Mouse (Mus musculus): ENCODE results near the gene Cyp4v3. TPM values are rescaled to one million over a fixed set of nuclear protein-coding genes. Genes with fewer than 3 reads are reported as not detected.

Gene Cyp4v3
- total and polyA plus RNA-seq, 2 experiments: 60.2 to 235 TPM

GRCm38 (mm10) chr8:45367154-45367553 lies 34.1 kb upstream of the Cyp4v3 start:
- 91% methylated on average over 1 of the region's 1 CpGs for WGBS
- DNase-seq (ENCODE audit: extremely low read depth, low read depth, low spot score): no peak
- H3K9ac ChIP-seq (ENCODE audit: low read depth, low read length): no peak overlapping the region
- H3K27ac ChIP-seq (replicated peaks; ENCODE audit: insufficient read depth, low read depth, low read length): no peak overlapping the region
- peaks cover 2% of the 10 kb centered on the region; the same call in 1 of the 2 replicates for H3K4me1 ChIP-seq (ENCODE audit: control insufficient read depth, insufficient read depth, low read length)
- no peaks in the 10 kb centered on the region for H3K36me3 ChIP-seq (ENCODE audit: control insufficient read depth, insufficient read depth, low read length)
- TF ChIP-seq CTCF (IDR thresholded peaks at IDR 0.05; ENCODE audit: low read depth, low read length) (no peak), POLR2A (IDR thresholded peaks at IDR 0.05; ENCODE audit: extremely low read depth, insufficient read depth, low read length) (no peak)
- H3K27me3 ChIP-seq (ENCODE audit: control insufficient read depth, insufficient read depth, low read length): no peaks in the 10 kb centered on the region
- no peaks in the 10 kb centered on the region for H3K79me2 ChIP-seq (ENCODE audit: control insufficient read depth, insufficient read depth, low read length)
- H3K4me3 ChIP-seq (ENCODE audit: insufficient read depth, low read depth, low read length): no peak overlapping the region

- H3K79me2 ChIP-seq (ENCODE audit: control insufficient read depth, insufficient read depth, low read length): no peaks in the 10 kb centered on the region
- no peak for TF ChIP-seq POLR2A (IDR thresholded peaks at IDR 0.05; ENCODE audit: extremely low read depth, insufficient read depth, low read length)
- TF ChIP-seq CTCF (IDR thresholded peaks at IDR 0.05; ENCODE audit: low read depth, low read length): no peak
- no peak overlapping the region for H3K4me3 ChIP-seq (ENCODE audit: insufficient read depth, low read depth, low read length)
- WGBS: 25% methylated on average over 1 of the region's 1 CpGs
- no peak overlapping the region for H3K9ac ChIP-seq (ENCODE audit: low read depth, low read length)
- no peaks in the 10 kb centered on the region for H3K27me3 ChIP-seq (ENCODE audit: control insufficient read depth, insufficient read depth, low read length)
- no peak overlapping the region for H3K27ac ChIP-seq (replicated peaks; ENCODE audit: insufficient read depth, low read depth, low read length)
- peak; percentile 72 for DNase-seq (ENCODE audit: extremely low read depth, low read depth, low spot score)
- no peaks in the 10 kb centered on the region for H3K36me3 ChIP-seq (ENCODE audit: control insufficient read depth, insufficient read depth, low read length)
- H3K4me1 ChIP-seq (ENCODE audit: control insufficient read depth, insufficient read depth, low read length): peaks cover 2% of the 10 kb centered on the region; the same call in 1 of the 2 replicates
Observed at GRCm38 (mm10) chr8:45363220-45363619, 30.2 kb upstream of the Cyp4v3 start.

GRCm38 (mm10) chr8:45362323-45362722 lies 29.3 kb upstream of the Cyp4v3 start:
- 62% methylated on average over 6 of the region's 6 CpGs for WGBS
- Histone ChIP-seq H3K36me3 (ENCODE audit: control insufficient read depth, insufficient read depth, low read length) (no peaks in the 10 kb centered on the region), H3K27me3 (ENCODE audit: control insufficient read depth, insufficient read depth, low read length) (no peaks in the 10 kb centered on the region), H3K27ac (replicated peaks; ENCODE audit: insufficient read depth, low read depth, low read length) (no peak overlapping the region), H3K79me2 (ENCODE audit: control insufficient read depth, insufficient read depth, low read length) (peaks cover 4% of the 10 kb centered on the region; the same call in 1 of the 2 replicates), H3K4me3 (ENCODE audit: insufficient read depth, low read depth, low read length) (no peak overlapping the region), H3K9ac (ENCODE audit: low read depth, low read length) (no peak overlapping the region), H3K4me1 (ENCODE audit: control insufficient read depth, insufficient read depth, low read length) (peaks cover 5% of the 10 kb centered on the region; the same call in 1 of the 2 replicates)
- TF ChIP-seq POLR2A (IDR thresholded peaks at IDR 0.05; ENCODE audit: extremely low read depth, insufficient read depth, low read length) (no peak), CTCF (IDR thresholded peaks at IDR 0.05; ENCODE audit: low read depth, low read length) (peak; percentile 47)
- peak; percentile 34 for DNase-seq (ENCODE audit: extremely low read depth, low read depth, low spot score)

- no peaks in the 10 kb centered on the region for H3K27me3 ChIP-seq (ENCODE audit: control insufficient read depth, insufficient read depth, low read length)
- 72% methylated on average over 6 of the region's 6 CpGs for WGBS
- no peak overlapping the region for H3K27ac ChIP-seq (replicated peaks; ENCODE audit: insufficient read depth, low read depth, low read length)
- peaks cover 10% of the 10 kb centered on the region; the same call in 1 of the 2 replicates for H3K36me3 ChIP-seq (ENCODE audit: control insufficient read depth, insufficient read depth, low read length)
- H3K4me3 ChIP-seq (ENCODE audit: insufficient read depth, low read depth, low read length): no peak overlapping the region
- peak; percentile 17 for DNase-seq (ENCODE audit: extremely low read depth, low read depth, low spot score)
- H3K79me2 ChIP-seq (ENCODE audit: control insufficient read depth, insufficient read depth, low read length): peaks cover 7% of the 10 kb centered on the region; the same call in 1 of the 2 replicates
- no peak overlapping the region for H3K9ac ChIP-seq (ENCODE audit: low read depth, low read length)
- H3K4me1 ChIP-seq (ENCODE audit: control insufficient read depth, insufficient read depth, low read length): peaks cover 13% of the 10 kb centered on the region
- TF ChIP-seq CTCF (IDR thresholded peaks at IDR 0.05; ENCODE audit: low read depth, low read length) (no peak), POLR2A (IDR thresholded peaks at IDR 0.05; ENCODE audit: extremely low read depth, insufficient read depth, low read length) (no peak)
Observed at GRCm38 (mm10) chr8:45359091-45359605, 26.1 kb upstream of the Cyp4v3 start.

- TF ChIP-seq POLR2A (IDR thresholded peaks at IDR 0.05; ENCODE audit: extremely low read depth, insufficient read depth, low read length): peak; percentile 30; the same call in 1 of the 2 replicates
- no peak for TF ChIP-seq CTCF (IDR thresholded peaks at IDR 0.05; ENCODE audit: low read depth, low read length)
- WGBS: 3% methylated on average over 49 of the region's 49 CpGs
- Histone ChIP-seq H3K27me3 (ENCODE audit: control insufficient read depth, insufficient read depth, low read length) (no peaks in the 10 kb centered on the region), H3K79me2 (ENCODE audit: control insufficient read depth, insufficient read depth, low read length) (peaks cover 7% of the 10 kb centered on the region; the same call in 1 of the 2 replicates), H3K9ac (ENCODE audit: low read depth, low read length) (peak overlapping the region; percentile 79), H3K4me1 (ENCODE audit: control insufficient read depth, insufficient read depth, low read length) (peaks cover 13% of the 10 kb centered on the region), H3K4me3 (ENCODE audit: insufficient read depth, low read depth, low read length) (peak overlapping the region; percentile 69), H3K27ac (replicated peaks; ENCODE audit: insufficient read depth, low read depth, low read length) (peak overlapping the region; percentile 63), H3K36me3 (ENCODE audit: control insufficient read depth, insufficient read depth, low read length) (peaks cover 15% of the 10 kb centered on the region)
- peak; percentile 55 for DNase-seq (ENCODE audit: extremely low read depth, low read depth, low spot score)
Observed at GRCm38 (mm10) chr8:45358132-45358918, 25.3 kb upstream of the Cyp4v3 start.
